Mouse (Mus musculus) testis, adult 10 weeks (tissue): ENCODE results near the gene Acad11. TPM values are rescaled to one million over a fixed set of nuclear protein-coding genes. Genes with fewer than 3 reads are reported as not detected.

Source experiments
- polyA plus RNA-seq: library from polyadenylated mRNA; stranded (reverse); fragments of 350-450 nt; fragmentation: Illumina TruSeq; extraction: RNeasy Lipid Tissue Mini Kit (QIAGEN cat#74804); gene quantifications from one replicate; pipeline ENCODE4 v1.2.3, GENCODE M21; 2014; ENCODE audit warnings: low read depth, low replicate concordance

Acad11 gene
- 24.6 TPM for polyA plus RNA-seq

DNA sequence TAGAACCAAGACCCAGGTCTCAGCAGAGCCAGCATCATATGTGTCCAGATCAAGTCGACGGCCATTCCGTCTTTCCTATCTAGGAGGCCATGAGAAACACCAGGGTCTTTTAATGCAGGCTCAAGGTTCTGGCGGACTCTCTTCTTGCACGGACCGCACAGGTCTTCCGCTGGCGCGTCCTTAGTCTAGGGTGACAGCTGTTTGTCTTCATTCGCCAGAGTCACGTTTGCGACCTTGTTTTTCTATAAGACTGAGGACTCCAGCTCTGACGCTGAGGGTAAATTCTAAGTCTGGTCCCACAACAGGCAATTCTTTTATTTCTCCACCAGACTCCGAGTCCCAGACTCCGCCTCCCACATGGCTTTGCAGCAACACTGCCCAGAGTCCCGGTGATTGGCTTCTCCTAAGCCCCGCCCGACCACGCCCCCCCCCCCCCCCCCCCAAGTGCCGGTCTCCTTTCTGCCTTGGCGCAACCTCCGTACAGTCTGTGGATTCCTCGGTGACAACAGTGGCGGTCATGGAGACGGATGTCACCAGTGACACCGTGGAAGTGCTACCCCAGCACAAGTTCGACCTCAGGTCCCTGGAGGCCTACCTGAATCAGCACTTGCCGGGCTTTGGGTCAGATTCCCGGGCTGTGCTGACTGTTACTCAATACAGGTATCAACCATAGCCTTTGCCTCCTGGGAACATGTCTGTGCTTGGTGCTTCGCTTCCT is at the start of gene Acad11:
Gene Acad11 (plus strand): TSS at position 134 of the 718 bp plus-strand sequence.

GRCm38 (mm10) chr9:104040362-104040761 is 22.8 kb upstream of the Acad11 start, which contains the start of gene Gm28305:
Gene Gm28305 (plus strand): TSS chr9:104040662.

GRCm38 (mm10) chr9:104062430-104063243 is 540 bp upstream of the Acad11 start, which contains the start of gene Uba5:
Gene Uba5 (minus strand): TSS chr9:104063134.

GRCm38 (mm10) chr9:104126833-104127232 is 63.7 kb downstream of the Acad11 start, which contains the start of gene Ackr4:
Gene Ackr4 (minus strand): TSS chr9:104126933.

Other genes starting within 250 kb of the Acad11 start
- gene Nphp3, start 60.8 kb upstream of the Acad11 start, polyA plus RNA-seq = 5.2 TPM
- not detected for gene Gm28305, start 22.7 kb upstream of the Acad11 start, polyA plus RNA-seq
- gene Uba5, start 243 bp upstream of the Acad11 start, polyA plus RNA-seq = 18.1 TPM
- gene Ackr4, start 63.6 kb downstream of the Acad11 start, polyA plus RNA-seq = 0.77 TPM
- 31.1 TPM for gene Dnajc13, start 199.6 kb downstream of the Acad11 start, polyA plus RNA-seq